10 mouse cellular contexts compared by ENCODE assay signal in the genomic region with DNA sequence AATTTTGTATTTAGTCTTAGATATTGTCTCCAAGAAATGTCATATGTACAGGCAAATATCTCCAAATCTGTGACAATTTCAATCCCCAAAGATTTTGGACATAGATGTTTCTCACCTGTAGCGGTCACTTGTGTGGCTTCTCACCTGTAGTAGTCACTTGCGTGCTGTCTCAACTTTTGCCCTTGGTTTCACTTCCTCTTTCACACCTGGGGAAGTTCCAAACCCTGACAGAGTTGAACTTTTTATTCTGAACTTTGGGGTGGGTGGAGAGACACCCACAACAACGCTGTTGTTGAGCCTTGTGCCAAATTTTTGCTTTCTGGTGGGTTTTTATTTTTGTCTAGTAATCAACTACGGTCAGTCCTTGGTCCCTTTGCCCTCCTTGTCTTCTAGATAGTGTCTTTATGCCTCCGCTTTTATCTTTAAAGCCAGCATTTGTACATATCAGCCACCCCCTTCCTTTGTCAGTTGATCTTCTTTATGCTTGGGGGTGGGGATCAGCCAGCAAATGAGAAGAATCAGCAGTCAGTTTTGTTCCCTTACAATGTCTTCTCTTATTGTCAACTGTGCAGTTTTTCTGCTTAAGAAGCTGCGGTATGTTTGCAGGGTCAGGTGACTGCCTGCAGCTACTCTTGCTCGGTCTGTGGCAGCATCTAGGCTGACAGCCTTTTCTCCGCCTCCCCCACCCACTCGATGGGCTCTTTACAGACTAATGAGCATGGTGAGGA. TPM values are rescaled to one million over a fixed set of nuclear protein-coding genes. Genes with fewer than 3 reads are reported as not detected.
A peak's percentile ranks its signal among the peaks of the same experiment; 100 is the strongest.
DNase-seq lines count a peak whose midpoint lies in the region; ATAC-seq lines count a peak whose summit lies in the region.
"Had no signal": no experiment of that assay in that cellular context is flagged by ENCODE, and none has a peak within 500 bp of the region (broad histone marks: within the 10 kb centered on the region; RNA-seq: fewer than 3 reads in every experiment).

No protein-coding gene starts in this region.

- no peak overlapping the region; the same call in 1 of the 2 replicates for H3K27ac ChIP-seq in heart, embryonic 12.5 days (ENCODE audit: poor library complexity, severe bottlenecking)

- H3K9ac ChIP-seq in heart, embryonic 12.5 days: no peak overlapping the region

- H3K4me3 ChIP-seq in heart, embryonic 12.5 days: no peak overlapping the region
- H3K4me3 ChIP-seq: megakaryocyte, embryonic 14.5 days had no signal

- WGBS in heart, embryonic 12.5 days: 45% methylated on average over 9 of the region's 9 CpGs

- H3K27me3 ChIP-seq in heart, embryonic 12.5 days (replicated peaks): no peaks in the 10 kb centered on the region
- H3K27me3 ChIP-seq: megakaryocyte, embryonic 14.5 days had no signal

- DNase-seq in heart, adult 8-10 months (ENCODE audit: low spot score): no peak
- peak; percentile 68 to 77 for DNase-seq in B cell, adult 2 months
- no peak for DNase-seq in layer of hippocampus, adult 9-10 months (ENCODE audit: low spot score)
- no peak for DNase-seq in gastrocnemius, adult 8-10 months (ENCODE audit: low spot score in 2 of 2)
- DNase-seq: layer of hippocampus, postnatal 36 days had no signal

- peak overlapping the region; percentile 43 for H3K4me2 ChIP-seq in heart, embryonic 12.5 days

- H3K9me3 ChIP-seq in heart, embryonic 12.5 days (replicated peaks): no peaks in the 10 kb centered on the region
- H3K9me3 ChIP-seq: megakaryocyte, embryonic 14.5 days had no signal

- H3K36me3 ChIP-seq in heart, embryonic 12.5 days: no peaks in the 10 kb centered on the region

- peaks cover 32% of the 10 kb centered on the region for H3K4me1 ChIP-seq in heart, embryonic 12.5 days (replicated peaks)

- no peak for ATAC-seq in heart, embryonic 12.5 days (ENCODE audit: insufficient number of reproducible peaks, low FRiP score)
- ATAC-seq in common myeloid progenitor, adult 5-6 weeks (replicated peaks; ENCODE audit: low read depth, poor library complexity, severe bottlenecking): peak; percentile 37
- ATAC-seq in megakaryocyte-erythroid progenitor cell, adult 5-6 weeks (replicated peaks; ENCODE audit: low FRiP score, low TSS enrichment, poor library complexity, severe bottlenecking): peak; percentile 71
- ATAC-seq in monocyte, adult 5-6 weeks (replicated peaks; ENCODE audit: insufficient number of reproducible peaks, low FRiP score, low TSS enrichment, poor library complexity, severe bottlenecking): no peak

RNA-seq across cellular contexts. Expression of a gene that starts 14.8 kb away (rescaled TPM):
- polyA plus RNA-seq in heart, embryonic 12.5 days (2016; fragmentation: Nextera tagmentation; extraction: Ambion mirVana): 11.0 TPM in 2 replicates
- total RNA-seq in heart, adult 8-10 months (2022): 10 to 100 TPM; 16.0 to 18.0 (median 16.9) TPM
- 65.1 and 70.8 TPM in 2 replicates for total RNA-seq in common myeloid progenitor, adult 5-6 weeks (2017)
- total RNA-seq in megakaryocyte-erythroid progenitor cell, adult 5-6 weeks (2014; fragmentation: Nextera tagmentation): 45.8 and 57.1 TPM in 2 replicates
- total RNA-seq in megakaryocyte-erythroid progenitor cell, adult 5-6 weeks (2017): 82.8 and 85.8 TPM in 2 replicates
- total RNA-seq in monocyte, adult 5-6 weeks (2017): 123 to 164 TPM (median 125 TPM) in 3 replicates
- 10 to 100 TPM; 20.4 to 28.3 (median 24.3) TPM for total RNA-seq in gastrocnemius, adult 8-10 months (2022)

Comparison
In these comparisons a context has a peak if more than half of its experiments do, and no peak if none do; other contexts are left out.
1. ATAC-seq: peak in common myeloid progenitor, adult 5-6 weeks (single experiment) and megakaryocyte-erythroid progenitor cell, adult 5-6 weeks (single experiment); none in heart, embryonic 12.5 days (single experiment) and monocyte, adult 5-6 weeks (single experiment).
2. DNase-seq: peak in B cell, adult 2 months (2 of 2); none in heart, adult 8-10 months (single experiment), layer of hippocampus, adult 9-10 months (single experiment) and gastrocnemius, adult 8-10 months (0 of 2).